Mouse (Mus musculus) thymus, postnatal 25 days (tissue): ENCODE results near the gene Alox12e.
"Not testable (repeated sequence)": the region's sequence is repeated elsewhere in the genome, so short reads cannot be mapped to it uniquely, and the experiment has no call there.

Experiments
- DNase-seq: peaks from one replicate; pipeline ENCODE4 v3.0.0; 2022

Alox12e gene

DNA sequence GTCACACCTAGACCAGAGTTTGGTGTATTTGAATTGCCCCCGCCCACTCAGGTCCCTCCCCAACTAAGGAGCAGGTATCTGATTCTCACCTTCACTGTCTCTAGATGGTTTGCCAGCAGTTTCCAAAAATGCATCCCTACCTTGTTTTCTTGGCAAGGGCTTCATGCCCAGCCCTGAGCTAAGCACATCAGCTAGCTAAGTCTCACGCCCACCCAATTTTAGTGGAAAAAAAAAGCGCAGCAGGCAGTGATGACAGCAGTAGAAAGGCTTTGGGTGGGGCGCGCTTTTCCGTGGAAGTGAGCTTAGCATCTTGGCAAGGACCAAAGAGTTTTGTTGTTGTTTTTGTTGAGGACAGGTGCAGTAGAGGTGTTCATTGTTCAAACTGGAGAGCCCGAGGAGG lies at the start of gene Alox12e:
TSS of gene Alox12e (minus strand) at position 101 of the 400 bp plus-strand sequence.
- DNase-seq = no peak

DNA sequence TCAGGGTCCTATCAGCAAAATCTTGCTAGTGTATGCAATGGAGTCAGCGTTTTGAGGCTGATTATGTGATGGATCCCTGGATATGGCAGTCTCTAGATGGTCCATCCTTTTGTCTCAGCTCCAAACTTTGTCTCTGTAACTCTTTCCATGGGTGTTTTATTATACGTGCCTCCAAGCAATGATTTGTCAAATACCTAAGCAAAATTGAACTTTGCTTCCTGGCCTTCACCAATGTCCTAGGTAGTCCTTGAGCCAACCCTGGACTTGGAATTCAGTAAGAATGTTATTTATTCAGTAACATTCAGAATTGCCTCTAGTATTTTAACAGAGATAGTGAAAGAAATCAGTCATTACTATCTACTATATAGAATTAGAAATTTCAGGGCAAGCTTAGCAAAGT lies 46.2 kb upstream of the Alox12e start:
- not testable (repeated sequence) for DNase-seq

DNA sequence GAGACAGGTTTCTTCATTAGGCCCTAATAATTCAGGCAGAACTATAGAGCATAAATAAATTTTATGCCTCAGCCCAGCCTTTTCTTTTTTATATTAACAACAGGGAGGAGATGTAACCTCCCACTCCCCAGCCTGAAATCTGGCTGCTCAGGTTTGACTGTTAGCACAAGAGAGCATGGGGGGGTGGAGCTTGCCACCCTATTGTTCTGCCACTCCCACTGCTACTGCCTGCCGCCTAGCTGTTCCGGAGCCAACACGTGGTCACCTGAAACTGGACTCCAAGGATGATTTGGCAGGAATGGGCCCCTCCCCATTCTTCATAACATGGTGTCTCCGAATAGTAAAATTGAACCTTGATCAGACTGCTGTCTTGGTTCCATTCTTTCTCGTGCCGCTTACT lies 45.3 kb upstream of the Alox12e start:
- DNase-seq = not testable (repeated sequence)

DNA sequence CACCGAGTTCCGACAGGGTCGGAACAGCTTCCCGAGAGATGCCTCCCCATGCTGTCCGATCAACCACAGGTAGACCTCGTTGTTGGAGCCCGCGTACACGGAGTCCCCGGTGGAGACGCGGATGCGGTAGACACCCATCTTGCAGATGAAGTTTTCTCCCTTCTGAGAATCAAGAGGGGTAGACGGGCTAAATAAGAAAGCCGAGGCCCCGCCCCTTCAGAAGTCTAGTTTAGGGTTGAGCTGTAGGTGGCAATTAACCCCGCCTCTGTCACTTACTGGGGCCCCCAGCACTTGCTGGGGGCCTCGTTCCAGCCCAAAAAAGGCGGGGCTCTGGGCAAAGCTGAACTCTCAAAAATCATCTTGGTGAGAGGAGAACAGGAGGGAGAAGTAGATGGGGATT lies 29.4 kb upstream of the Alox12e start, which contains the start of gene Alox15:
TSS of gene Alox15 (minus strand) at position 164 of the 400 bp plus-strand sequence.
- DNase-seq = peak; percentile 38

DNA sequence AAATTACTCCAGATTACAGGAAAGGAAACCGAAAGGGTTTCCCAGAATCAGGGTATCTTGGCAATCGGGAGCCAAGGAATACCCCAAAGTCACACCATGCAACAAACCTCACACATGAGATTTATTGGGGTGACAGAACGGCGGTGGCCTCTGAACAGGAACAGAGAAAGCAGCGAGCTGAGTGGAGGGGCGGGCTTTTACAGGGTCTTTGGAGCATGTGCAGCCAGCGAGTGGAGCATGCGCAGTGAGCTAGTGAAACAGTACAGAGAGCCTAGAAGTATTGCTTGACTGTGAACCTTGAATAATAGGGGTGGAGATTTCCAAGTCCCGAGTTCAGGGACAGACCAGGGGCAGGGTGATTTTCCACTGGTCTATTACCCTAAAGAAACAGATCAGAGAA lies 26.2 kb upstream of the Alox12e start:
- no peak for DNase-seq

DNA sequence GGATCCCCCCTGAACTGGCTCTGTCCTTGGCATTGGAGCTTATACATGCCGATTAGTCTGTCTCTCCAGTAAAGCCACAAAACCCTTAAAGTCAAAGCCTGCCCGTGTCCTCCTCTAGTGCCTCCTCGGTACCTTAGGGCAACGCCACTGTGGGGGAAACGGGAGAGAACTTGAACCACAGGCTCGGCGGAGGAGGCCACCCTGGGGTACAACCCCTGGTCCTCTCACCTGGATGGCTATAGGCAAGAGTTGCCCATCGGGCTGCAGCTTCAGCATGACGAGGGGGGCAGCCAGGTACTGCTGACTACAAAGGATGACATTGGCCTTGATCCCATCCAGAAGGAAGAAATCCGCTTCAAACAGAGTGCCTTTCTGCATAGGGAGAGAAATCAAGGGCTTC lies 25.4 kb upstream of the Alox12e start:
- no peak for DNase-seq

DNA sequence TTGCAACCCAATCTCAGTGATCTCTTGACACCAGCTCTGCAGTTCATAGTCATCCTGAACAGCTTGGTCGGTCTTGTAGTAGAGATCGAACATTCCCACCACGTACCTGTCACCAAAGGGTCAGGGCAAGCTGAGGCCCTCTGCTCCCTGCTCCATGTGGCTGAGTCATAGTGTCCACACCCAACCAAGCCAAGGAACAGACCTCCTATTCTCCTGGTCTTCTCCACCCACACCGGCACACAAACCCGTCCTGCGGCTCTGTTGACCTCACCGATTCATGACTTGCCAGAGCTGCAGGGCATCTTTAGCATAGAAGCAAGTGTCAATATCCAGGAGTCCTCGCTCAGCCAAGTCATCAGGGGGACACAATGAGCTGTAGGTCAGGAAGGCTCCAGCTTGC lies 23.1 kb upstream of the Alox12e start:
- DNase-seq = no peak

DNA sequence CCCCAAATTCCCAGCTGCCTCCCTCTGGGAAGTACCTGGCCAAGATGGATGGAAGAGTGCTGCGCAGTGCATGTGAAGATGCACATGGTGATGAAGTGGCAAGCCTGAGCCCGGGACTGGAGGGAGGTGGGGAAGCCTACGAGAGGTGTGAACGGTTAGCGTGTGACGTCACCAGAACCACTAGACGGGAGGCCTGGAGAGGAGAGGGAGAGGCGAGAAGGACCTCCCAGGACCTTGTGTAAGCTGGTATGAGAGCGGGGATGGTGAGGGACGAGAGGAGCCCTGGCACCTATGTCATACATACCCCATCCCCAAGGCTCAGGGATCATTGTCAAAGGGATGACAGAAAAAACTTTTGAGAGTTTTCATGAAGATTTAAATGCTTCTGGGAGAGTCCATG lies 22.6 kb upstream of the Alox12e start:
- DNase-seq = no peak

DNA sequence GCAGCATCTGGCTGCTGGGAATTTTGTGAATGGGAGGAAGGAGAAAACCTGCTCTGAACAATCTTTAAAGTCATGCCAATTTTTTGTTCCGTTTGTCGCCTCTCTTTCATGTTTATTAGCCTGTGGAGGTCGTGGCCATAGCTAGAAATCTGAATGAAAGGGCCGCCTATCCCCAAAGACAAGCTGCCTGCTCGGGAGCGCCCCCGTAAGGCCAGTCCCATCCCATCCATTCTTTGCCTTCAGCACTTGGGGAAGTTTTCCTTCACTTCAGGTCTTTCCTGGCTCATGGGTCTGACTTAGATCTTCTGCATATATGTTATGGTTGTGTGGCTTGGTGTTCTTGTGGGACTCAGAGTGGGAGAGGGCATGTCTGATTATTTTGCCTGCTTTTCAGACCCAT lies 17.1 kb upstream of the Alox12e start:
- DNase-seq = no peak

DNA sequence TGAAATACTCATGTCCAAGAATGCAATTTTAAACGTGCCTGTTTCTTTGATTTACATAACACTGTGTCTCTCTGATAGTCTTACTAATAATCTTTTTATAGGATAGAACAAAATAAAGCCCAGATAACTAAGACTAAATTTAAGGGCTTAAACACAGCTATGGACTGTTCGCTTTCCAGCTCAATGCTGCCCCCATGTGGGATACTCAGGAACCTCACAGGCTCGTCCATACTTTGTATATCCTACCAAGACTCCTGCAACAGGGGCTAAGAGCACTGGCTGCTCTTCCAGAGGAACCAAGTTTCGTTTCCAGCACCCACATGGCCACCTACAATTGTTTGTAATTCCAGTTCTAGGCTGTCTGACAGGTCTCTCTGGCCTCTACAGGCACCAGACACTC lies 12.0 kb upstream of the Alox12e start:
- DNase-seq = peak; percentile 69

DNA sequence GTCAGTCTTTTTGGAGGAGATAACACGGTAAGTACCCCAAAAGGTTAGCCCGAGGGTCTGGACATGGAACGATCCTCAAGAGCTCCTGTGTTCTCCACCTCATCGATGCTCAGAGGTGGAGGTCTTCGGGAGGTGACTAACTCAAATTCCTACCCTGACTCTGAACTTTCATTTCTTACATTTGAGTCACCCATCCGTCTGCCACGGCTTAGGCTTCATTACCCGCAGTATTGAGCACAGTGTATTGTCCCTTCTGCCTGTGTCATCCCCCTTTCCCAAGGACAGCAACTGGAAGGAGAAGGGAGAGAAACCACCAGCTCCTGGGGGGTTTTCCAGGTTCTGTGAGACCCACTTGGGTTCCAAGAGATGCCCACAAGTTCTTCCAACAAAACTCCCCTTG lies 2.3 kb upstream of the Alox12e start:
- no peak for DNase-seq

DNA sequence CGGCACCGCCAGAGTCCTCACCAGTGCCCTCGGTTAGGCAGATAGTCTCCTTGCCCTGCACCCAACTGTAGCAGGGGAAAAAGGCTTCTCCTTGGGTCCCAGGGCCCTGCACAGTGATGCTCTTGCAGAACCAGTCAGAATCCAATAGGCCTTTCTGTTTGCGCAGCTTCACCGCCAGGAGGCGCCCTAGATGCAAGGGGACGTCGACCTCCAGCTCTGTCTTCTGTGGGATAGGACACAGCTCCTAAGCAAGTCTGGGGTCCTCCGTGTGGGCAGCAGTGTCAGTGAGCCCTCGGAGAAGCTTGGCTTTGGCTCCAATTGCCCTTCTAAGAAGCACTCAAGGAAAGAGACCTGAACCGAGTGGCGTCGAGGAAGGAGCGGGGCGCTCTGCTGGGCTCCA lies 764 bp downstream of the Alox12e start:
- peak; percentile 72 for DNase-seq

DNA sequence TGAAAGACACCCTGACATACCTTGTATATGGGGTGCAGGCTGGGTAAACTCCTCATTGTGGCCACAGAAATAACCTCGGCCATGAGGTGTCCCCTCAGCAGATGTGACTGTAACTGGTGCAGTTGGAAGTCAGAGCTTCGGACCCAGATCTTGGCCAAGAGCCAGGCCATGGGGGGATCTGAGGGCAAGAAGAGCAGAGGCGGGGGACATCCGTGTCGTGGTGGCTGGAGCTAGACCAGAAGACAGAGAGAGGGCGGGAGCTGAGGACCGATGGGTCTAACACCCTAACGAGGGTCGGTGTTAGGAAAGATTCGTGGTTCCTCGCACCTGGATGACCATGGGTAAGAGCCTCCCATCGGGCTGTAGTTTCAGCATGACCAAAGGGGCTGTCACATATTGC lies 2.8 kb downstream of the Alox12e start:
- no peak for DNase-seq

DNA sequence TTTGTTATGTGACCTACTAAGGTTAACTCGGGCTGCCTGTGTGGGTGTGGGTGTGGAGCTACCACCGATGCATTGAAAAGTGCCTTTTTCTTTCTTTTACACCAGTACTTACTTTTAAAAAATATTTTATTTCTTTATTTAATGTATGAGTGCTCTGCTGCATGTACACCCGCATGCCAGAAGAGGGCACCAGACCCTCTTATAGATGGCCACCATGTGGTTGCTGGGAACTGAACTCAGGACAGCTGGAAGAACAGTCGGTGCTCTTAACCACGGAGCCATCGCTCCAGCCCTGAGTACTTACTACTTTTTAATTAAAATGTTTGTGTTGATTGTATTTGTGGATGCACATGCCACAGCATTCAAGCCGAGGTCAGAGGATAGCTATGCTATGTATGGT lies 8.6 kb downstream of the Alox12e start:
- peak; percentile 41 for DNase-seq

DNA sequence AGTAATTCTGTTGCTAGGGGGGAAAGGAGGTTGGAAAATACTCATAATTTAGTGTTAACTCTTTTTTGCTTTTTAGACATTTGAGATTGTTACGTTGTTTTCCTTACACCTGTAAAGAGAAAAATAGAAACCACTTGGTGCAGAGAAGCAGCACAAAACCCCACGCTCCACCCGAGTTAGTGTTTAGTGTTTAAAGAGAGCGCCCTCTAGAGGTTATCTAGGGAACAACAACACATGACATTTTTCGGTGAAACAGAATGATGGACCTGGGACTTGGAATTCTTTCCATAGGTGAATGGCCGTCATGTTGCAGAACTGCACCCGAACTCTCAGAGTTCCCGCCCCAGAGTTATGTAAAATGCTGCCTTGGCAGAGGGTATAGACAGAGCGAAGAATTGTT lies 13.1 kb downstream of the Alox12e start:
- peak; percentile 58 for DNase-seq

DNA sequence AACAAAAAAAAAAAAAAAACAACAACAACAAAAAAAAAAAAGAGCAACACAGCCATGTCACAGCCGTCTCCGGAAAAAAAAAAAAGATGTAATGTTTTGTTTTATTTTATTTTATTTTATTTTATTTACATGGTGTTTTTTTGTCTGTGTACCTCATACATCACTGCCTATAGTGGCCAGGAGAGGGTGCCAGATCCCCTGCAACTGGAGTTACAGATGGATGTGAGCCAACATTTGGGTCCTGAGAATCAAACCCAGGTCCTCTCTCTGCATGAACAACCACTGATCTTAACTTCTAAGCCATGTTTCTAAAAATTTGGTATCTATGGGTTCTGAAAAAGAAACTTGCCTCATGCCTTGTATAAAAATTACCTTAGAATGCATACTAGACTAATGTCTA lies 14.1 kb downstream of the Alox12e start:
- peak; percentile 52 for DNase-seq

DNA sequence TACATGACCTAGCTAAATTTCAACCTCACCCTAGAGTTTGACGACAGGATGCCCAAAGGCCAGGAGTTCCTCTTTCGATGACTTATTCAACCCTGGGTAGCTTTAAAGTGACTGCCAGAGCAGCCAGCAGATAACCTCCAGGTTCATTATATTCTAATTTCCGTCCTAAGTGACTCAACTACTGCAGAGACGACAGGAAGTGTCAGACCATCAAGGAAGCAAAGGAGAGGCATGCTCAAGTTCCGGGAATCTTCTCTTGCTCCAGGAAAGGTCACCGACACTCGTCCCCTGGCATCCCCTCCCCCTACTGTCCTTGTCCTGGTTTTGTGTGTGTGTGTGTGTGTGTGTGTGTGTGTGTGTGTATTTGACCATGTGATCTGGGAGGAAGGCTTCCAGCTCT lies 16.3 kb downstream of the Alox12e start:
- peak; percentile 37 for DNase-seq

DNA sequence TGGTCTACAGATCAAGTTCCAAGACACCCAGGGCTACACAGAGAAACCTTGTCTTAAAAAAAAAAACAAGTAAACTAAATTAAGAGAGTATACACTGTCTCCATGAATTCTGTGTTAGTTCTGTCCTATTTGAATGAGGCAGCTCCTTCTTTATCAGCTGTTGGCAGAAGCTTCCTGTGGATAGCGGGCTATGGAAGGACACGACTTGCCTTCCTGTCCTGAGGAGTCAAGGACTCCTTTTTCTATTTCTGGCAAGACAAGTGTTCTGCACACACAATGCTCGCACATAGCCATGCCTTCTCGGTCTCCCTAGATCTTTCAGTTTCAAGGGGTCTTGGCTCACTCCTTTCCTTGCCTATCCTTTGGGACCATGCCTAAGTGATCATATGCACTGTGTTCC lies 20.1 kb downstream of the Alox12e start:
- no peak for DNase-seq

DNA sequence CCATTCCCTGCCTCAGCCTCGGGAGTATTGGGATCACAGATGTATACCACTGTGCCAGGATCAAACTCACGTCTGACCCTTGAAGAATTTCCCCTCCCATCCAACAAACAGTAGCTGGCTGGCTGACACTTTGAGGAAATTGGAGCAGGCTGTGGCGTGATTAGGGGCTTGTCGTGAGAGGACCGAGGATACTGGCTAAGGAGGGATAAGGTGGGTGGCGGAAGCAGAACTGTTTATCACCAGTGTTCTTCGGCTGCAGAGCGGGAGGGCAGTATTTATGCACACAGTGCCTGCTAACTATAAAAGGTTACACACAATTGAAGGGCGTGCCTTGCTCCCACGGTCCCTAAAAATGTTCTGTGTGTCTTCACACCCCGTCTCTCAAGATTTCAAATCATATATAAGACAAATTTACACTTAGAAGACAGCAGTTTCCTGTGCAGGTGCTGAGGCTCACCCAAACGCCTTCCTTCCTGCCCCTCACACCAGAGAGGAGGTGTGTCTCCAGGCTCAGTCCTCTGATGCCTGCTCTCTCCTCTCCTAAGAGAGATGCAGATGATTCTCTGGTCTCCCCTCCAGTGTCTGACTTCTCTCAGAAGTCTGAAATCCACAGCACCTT lies 24.5 kb downstream of the Alox12e start:
- peak; percentile 78 for DNase-seq

DNA sequence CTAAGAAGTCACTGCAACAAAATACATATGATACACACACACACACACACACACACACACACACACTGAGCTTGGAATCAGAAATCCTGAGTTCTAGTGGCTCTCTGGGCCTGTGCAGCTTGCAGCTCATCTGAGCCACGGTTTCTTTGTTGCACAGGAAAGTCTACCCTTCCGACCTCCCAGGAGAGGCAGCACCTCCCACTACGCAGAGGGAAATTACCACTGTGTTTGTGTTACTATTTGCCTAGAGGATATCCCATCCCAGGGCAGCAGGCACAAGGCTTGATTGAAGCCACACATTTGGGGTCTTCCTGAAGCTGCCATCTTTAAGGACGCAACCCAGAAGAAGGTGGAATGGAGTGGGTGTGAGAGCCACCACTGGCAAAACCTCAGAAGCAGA lies 25.0 kb downstream of the Alox12e start:
- peak; percentile 55 for DNase-seq

DNA sequence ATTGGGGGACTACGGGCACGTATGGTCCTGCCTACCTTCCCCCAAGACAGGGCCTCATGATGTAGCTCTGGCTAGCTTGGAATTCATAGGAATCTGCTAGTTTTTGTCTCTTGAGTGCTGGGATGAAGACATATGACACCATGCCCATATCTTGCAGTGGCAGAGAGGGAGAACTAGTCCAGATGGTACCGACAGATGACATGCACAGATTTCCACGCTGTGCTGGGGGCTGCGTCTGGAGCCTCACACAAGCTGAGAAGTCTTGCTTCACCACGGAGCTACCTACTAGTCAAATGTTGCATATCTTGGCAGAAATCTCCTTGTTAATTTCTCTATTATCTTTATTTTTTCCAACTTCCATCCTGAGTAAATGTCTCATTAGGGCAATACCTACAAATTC lies 28.5 kb downstream of the Alox12e start:
- no peak for DNase-seq

DNA sequence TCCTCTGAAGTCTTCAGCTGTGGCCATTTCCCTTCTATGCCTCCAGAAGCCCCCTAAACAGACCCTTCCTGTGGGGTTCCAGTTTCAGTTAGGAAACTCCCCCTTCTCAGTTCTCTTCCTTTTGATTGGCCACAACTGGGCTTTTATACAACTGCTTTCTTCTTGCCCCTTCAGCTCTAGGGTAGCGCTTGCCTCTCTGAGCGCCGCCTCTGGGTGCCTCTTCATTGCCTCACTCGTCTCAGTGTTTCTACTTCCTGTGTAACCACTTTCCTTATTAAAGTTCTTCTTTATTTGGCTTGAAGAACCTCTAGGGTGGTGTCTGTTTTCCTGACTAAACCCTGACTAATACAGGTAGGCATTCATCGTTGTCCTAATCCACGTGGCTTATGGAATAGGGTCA lies 31.2 kb downstream of the Alox12e start:
- peak; percentile 68 for DNase-seq

DNA sequence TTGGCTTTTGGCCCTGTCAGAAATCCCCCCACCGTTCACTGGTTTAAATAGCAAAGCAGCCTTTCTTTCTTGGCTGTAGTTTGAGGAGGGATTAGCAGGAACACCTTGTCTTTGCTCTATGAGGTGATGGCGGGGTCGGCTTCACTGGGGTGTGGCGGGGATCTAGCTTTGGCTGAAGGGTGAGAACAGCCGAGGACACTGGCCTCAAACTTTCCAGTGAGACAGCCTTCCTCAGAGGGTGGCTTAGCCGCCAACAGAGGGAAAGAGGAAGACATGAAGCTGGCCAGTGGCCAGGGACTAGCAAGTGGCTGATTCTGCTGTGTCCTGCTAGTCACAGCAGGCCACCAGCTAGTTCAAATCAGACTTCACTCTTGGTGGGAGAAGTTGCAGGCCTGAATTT lies 33.2 kb downstream of the Alox12e start:
- no peak for DNase-seq

DNA sequence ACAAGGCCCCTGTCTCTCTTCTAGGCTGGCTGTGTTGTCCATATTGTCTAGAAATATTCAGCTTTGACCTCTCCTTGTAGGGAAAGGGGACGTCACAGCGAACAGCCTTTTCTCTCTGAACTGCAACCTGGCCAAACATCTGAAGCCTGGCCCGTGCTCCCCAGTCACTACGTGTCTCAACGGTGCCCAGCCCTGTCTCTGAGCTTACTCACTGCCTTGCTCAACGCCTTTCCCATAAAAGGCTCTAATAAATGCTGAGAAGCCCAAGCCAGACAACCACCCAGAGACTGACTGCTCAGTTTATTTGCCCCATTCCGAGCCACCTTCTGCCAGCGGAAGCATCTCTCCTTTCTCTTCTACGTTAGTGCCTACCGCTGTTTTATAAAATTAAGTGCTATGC lies 34.3 kb downstream of the Alox12e start:
- no peak for DNase-seq

DNA sequence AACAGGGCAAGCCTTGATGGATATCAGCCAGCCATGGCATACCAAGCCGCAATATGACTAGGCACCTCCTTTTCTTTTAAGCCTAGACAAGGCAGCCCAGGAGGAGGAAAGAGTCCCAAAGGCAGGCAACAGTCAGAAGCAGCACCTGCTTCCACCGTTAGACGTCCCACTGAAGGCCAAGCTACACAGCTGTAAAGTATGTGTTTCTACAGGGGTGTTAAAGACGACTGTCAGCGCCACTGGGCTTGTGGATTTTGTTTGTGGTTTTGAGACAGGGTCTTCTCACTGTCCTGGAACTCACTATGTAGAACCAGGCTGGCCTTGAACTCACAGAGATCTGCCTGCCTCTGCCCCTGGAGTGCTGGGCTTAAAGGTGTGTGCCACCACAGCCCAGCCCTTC lies 36.7 kb downstream of the Alox12e start:
- DNase-seq = peak; percentile 65

DNA sequence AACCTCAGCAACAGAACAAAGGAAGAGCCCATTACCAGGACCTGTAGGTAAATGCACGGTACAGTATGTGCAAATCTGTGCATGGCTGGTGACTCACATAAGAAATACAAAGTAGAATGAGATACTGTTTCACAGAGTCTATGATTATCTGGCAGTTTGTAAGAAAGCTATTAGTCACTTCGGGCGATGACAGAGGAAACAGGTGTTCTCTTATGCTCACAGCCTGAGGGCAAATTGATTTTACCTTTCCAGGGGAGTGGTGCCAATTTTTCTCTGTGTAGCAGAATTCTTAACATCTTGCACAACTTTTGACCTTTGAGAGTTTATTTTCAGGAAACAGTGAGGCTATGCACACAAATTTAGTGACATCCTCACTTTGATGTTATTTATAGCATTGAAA lies 37.7 kb downstream of the Alox12e start:
- DNase-seq = no peak
